Mouse (Mus musculus) limb, embryonic 13.5 days (tissue): ENCODE measurements at regions not wholly inside any gene's neighbourhood (a gene's known extent, or its start where the extent isn't known, plus 50 kb on each side); places are given as distances from the start of the nearest gene placed in this dataset.

Source experiments
- ATAC-seq: fragments of 200-750 bp; cut with Nextera tagmentation; 2 replicates; pipeline ENCODE4 v1.8.0; 2017; ENCODE audit warnings: low read depth, moderate number of reproducible peaks, moderate TSS enrichment; ENCODE audit not compliant: low FRiP score
- H3K27ac ChIP-seq: fragments of 300-500 bp; sonication (generic); 2 replicates; pipeline ENCODE4 v1.5.1; 2015; ENCODE audit warnings: inconsistent platforms, mild to moderate bottlenecking, moderate library complexity
- H3K27me3 ChIP-seq: fragments of 300-500 bp; sonication (generic); 2 replicates; pipeline ENCODE4 v1.6.1; 2015; ENCODE audit warnings: mild to moderate bottlenecking, inconsistent platforms
- H3K36me3 ChIP-seq: fragments of 300-500 bp; sonication (generic); 2 replicates; pipeline ENCODE4 v1.6.1; 2015; ENCODE audit warnings: inconsistent platforms, mild to moderate bottlenecking, moderate library complexity
- H3K4me1 ChIP-seq: fragments of 300-500 bp; sonication (generic); 2 replicates; pipeline ENCODE4 v1.6.1; 2015; ENCODE audit warnings: inconsistent platforms
- H3K4me2 ChIP-seq: fragments of 300-500 bp; sonication (generic); replicated peaks from 2 replicates; pipeline ENCODE4 v1.6.1; 2015; ENCODE audit warnings: inconsistent platforms, mild to moderate bottlenecking, moderate library complexity
- H3K4me3 ChIP-seq: fragments of 300-500 bp; sonication (generic); 2 replicates; pipeline ENCODE4 v1.5.1; 2015; ENCODE audit warnings: moderate library complexity, mild to moderate bottlenecking, inconsistent platforms
- H3K9ac ChIP-seq: fragments of 300-500 bp; sonication (generic); 2 replicates; pipeline ENCODE4 v1.6.1; 2015; ENCODE audit warnings: mild to moderate bottlenecking, inconsistent platforms
- H3K9me3 ChIP-seq: fragments of 300-500 bp; sonication (generic); 2 replicates; pipeline ENCODE4 v1.6.1; 2016; ENCODE audit warnings: inconsistent platforms
- WGBS: fragments of 180-500 bp; shearing (Covaris S2); methylation state at CpG from one replicate; pipeline ENCODE4 v1.1.7; 2015; 5-methylcytosine and 5-hydroxymethylcytosine counted together

- Histone ChIP-seq H3K9ac (no peak overlapping the region), H3K4me3 (no peak overlapping the region), H3K9me3 (no peaks in the 10 kb centered on the region), H3K27me3 (no peaks in the 10 kb centered on the region), H3K4me1 (peaks cover 5% of the 10 kb centered on the region), H3K4me2 (no peak overlapping the region), H3K36me3 (no peaks in the 10 kb centered on the region), H3K27ac (no peak overlapping the region)
- 78% methylated on average over 3 of the region's 3 CpGs for WGBS
- ATAC-seq: no peak
Observed at GRCm38 (mm10) chr9:113518482-113518881, 189.6 kb downstream of the Pdcd6ip start.

GRCm38 (mm10) chr9:113517756-113518155 is 190.3 kb downstream of the Pdcd6ip start:
- Histone ChIP-seq H3K4me1 (peaks cover 5% of the 10 kb centered on the region), H3K27ac (no peak overlapping the region), H3K27me3 (no peaks in the 10 kb centered on the region), H3K4me3 (no peak overlapping the region), H3K4me2 (no peak overlapping the region), H3K9ac (no peak overlapping the region), H3K9me3 (no peaks in the 10 kb centered on the region), H3K36me3 (no peaks in the 10 kb centered on the region)
- ATAC-seq: no peak
- 88% methylated on average over 6 of the region's 6 CpGs for WGBS

GRCm38 (mm10) chr9:113515703-113516020 is 192.4 kb downstream of the Pdcd6ip start:
- Histone ChIP-seq H3K9ac (no peak overlapping the region), H3K36me3 (no peaks in the 10 kb centered on the region), H3K27ac (no peak overlapping the region), H3K4me3 (no peak overlapping the region), H3K4me2 (no peak overlapping the region), H3K27me3 (no peaks in the 10 kb centered on the region), H3K4me1 (peaks cover 5% of the 10 kb centered on the region), H3K9me3 (no peaks in the 10 kb centered on the region)
- 75% methylated on average over 6 of the region's 6 CpGs for WGBS
- ATAC-seq: no peak

GRCm38 (mm10) chr9:113514846-113515702 is 193.0 kb downstream of the Pdcd6ip start:
- no peak for ATAC-seq
- WGBS: 75% methylated on average over 23 of the region's 23 CpGs
- no peaks in the 10 kb centered on the region for H3K36me3 ChIP-seq

GRCm38 (mm10) chr9:113511302-113511701 is 196.8 kb downstream of the Pdcd6ip start:
- H3K4me2 ChIP-seq: no peak overlapping the region
- H3K27me3 ChIP-seq: no peaks in the 10 kb centered on the region
- H3K9me3 ChIP-seq: no peaks in the 10 kb centered on the region
- WGBS: 84% methylated on average over 5 of the region's 5 CpGs
- no peaks in the 10 kb centered on the region for H3K36me3 ChIP-seq
- no peak overlapping the region for H3K27ac ChIP-seq
- H3K9ac ChIP-seq: no peak overlapping the region
- no peak overlapping the region for H3K4me3 ChIP-seq
- no peak for ATAC-seq
- no peaks in the 10 kb centered on the region for H3K4me1 ChIP-seq

More at GRCm38 (mm10) chr9:113514846-113515702, 193.0 kb downstream of the Pdcd6ip start:
- Histone ChIP-seq H3K9me3 (no peaks in the 10 kb centered on the region), H3K4me1 (peaks cover 5% of the 10 kb centered on the region), H3K4me2 (no peak overlapping the region), H3K9ac (no peak overlapping the region), H3K4me3 (no peak overlapping the region), H3K27ac (no peak overlapping the region), H3K27me3 (no peaks in the 10 kb centered on the region)

GRCm38 (mm10) chr9:113509368-113509767 is 198.7 kb downstream of the Pdcd6ip start:
- ATAC-seq: no peak
- no peaks in the 10 kb centered on the region for H3K27me3 ChIP-seq
- H3K4me2 ChIP-seq: no peak overlapping the region
- H3K9ac ChIP-seq: no peak overlapping the region
- 73% methylated on average over 7 of the region's 7 CpGs for WGBS
- no peaks in the 10 kb centered on the region for H3K36me3 ChIP-seq
- no peaks in the 10 kb centered on the region for H3K4me1 ChIP-seq
- H3K4me3 ChIP-seq: no peak overlapping the region
- no peak overlapping the region for H3K27ac ChIP-seq
- no peaks in the 10 kb centered on the region for H3K9me3 ChIP-seq

- ATAC-seq: no peak
- Histone ChIP-seq H3K4me2 (no peak overlapping the region), H3K9ac (no peak overlapping the region), H3K27me3 (no peaks in the 10 kb centered on the region), H3K36me3 (no peaks in the 10 kb centered on the region), H3K27ac (no peak overlapping the region), H3K9me3 (no peaks in the 10 kb centered on the region), H3K4me3 (no peak overlapping the region), H3K4me1 (no peaks in the 10 kb centered on the region)
- WGBS: 81% methylated on average over 3 of the region's 3 CpGs
Observed at GRCm38 (mm10) chr9:113508821-113509220, 199.2 kb downstream of the Pdcd6ip start.

- no peak overlapping the region for H3K4me2 ChIP-seq
- no peak overlapping the region for H3K27ac ChIP-seq
- H3K27me3 ChIP-seq: no peaks in the 10 kb centered on the region
- no peak overlapping the region for H3K9ac ChIP-seq
- H3K4me1 ChIP-seq: no peaks in the 10 kb centered on the region
- H3K9me3 ChIP-seq: no peaks in the 10 kb centered on the region
- H3K4me3 ChIP-seq: no peak overlapping the region
- WGBS: 84% methylated on average over 20 of the region's 20 CpGs
- ATAC-seq: no peak
- H3K36me3 ChIP-seq: no peaks in the 10 kb centered on the region
Observed at GRCm38 (mm10) chr9:113507561-113508460, 200.2 kb downstream of the Pdcd6ip start.

- Histone ChIP-seq H3K4me2 (no peak overlapping the region), H3K4me1 (no peaks in the 10 kb centered on the region), H3K36me3 (no peaks in the 10 kb centered on the region), H3K9ac (no peak overlapping the region), H3K27me3 (no peaks in the 10 kb centered on the region), H3K27ac (no peak overlapping the region), H3K9me3 (no peaks in the 10 kb centered on the region), H3K4me3 (no peak overlapping the region)
- 76% methylated on average over 5 of the region's 5 CpGs for WGBS
- ATAC-seq: no peak
Observed at GRCm38 (mm10) chr9:113499246-113499645, 208.8 kb downstream of the Pdcd6ip start.

- WGBS: 64% methylated on average over 7 of the region's 7 CpGs
- H3K9ac ChIP-seq: no peak overlapping the region
Observed at GRCm38 (mm10) chr9:113496176-113496732, 211.8 kb downstream of the Pdcd6ip start.

GRCm38 (mm10) chr9:113488651-113489050 is 219.4 kb downstream of the Pdcd6ip start:
- H3K27ac ChIP-seq: no peak overlapping the region
- no peaks in the 10 kb centered on the region for H3K36me3 ChIP-seq
- no peaks in the 10 kb centered on the region for H3K9me3 ChIP-seq
- no peaks in the 10 kb centered on the region for H3K27me3 ChIP-seq
- no peak overlapping the region for H3K4me2 ChIP-seq
- H3K4me3 ChIP-seq: no peak overlapping the region
- ATAC-seq: no peak
- WGBS: 69% methylated on average over 6 of the region's 6 CpGs
- H3K9ac ChIP-seq: no peak overlapping the region
- 0 out of 2 replicates have a peak, but pooled peaks cover 2% of the 10 kb centered on the region for H3K4me1 ChIP-seq

More at GRCm38 (mm10) chr9:113496176-113496732, 211.8 kb downstream of the Pdcd6ip start:
- no peaks in the 10 kb centered on the region for H3K27me3 ChIP-seq
- no peaks in the 10 kb centered on the region for H3K4me1 ChIP-seq
- no peak overlapping the region for H3K27ac ChIP-seq
- no peaks in the 10 kb centered on the region for H3K9me3 ChIP-seq
- H3K36me3 ChIP-seq: no peaks in the 10 kb centered on the region
- H3K4me2 ChIP-seq: no peak overlapping the region
- no peak overlapping the region for H3K4me3 ChIP-seq
- ATAC-seq: no peak

GRCm38 (mm10) chr9:113486494-113487081 is 221.5 kb downstream of the Pdcd6ip start:
- ATAC-seq: no peak
- Histone ChIP-seq H3K4me3 (no peak overlapping the region), H3K36me3 (no peaks in the 10 kb centered on the region), H3K27me3 (no peaks in the 10 kb centered on the region), H3K4me1 (0 out of 2 replicates have a peak, but pooled peaks cover 2% of the 10 kb centered on the region), H3K27ac (no peak overlapping the region), H3K9ac (no peak overlapping the region), H3K9me3 (no peaks in the 10 kb centered on the region), H3K4me2 (no peak overlapping the region)
- 81% methylated on average over 6 of the region's 6 CpGs for WGBS
